Mouse (Mus musculus) spleen, embryonic (tissue): Measurements from ENCODE around the gene Il4i1.

Source experiments
- CTCF ChIA-PET: fragments of 350-600 bp; sonication (Branson Sonifier 250); formaldehyde crosslinking; loops from one replicate; lab custom pipeline; 2022; lab: Charles Lee

Gene Il4i1

GRCm38 (mm10) chr7:44815721-44816469 lies at the start of gene Il4i1, which contains the start of gene Nup62:
Gene Il4i1 (plus strand): TSS chr7:44816387.
Gene Nup62 (plus strand): TSS chr7:44816088.
- CTCF ChIA-PET = interaction anchor here (0.6 kb wide), 2 partner anchors 74 to 513 kb away, joined by 6 to 8 read pairs; no protein-coding TSS in a partner anchor

GRCm38 (mm10) chr7:44768129-44768528 lies 48.1 kb upstream of the Il4i1 start:
- CTCF ChIA-PET = no interaction called here

- CTCF ChIA-PET = no interaction called here
Observed at GRCm38 (mm10) chr7:44770046-44770578, 46.1 kb upstream of the Il4i1 start.

- CTCF ChIA-PET = no interaction called here
Observed at GRCm38 (mm10) chr7:44772591-44773204, 43.5 kb upstream of the Il4i1 start.

GRCm38 (mm10) chr7:44776849-44777498 lies 39.2 kb upstream of the Il4i1 start:
- CTCF ChIA-PET = no interaction called here

GRCm38 (mm10) chr7:44780101-44780500 lies 36.1 kb upstream of the Il4i1 start:
- CTCF ChIA-PET = no interaction called here

- CTCF ChIA-PET = no interaction called here
Observed at GRCm38 (mm10) chr7:44789531-44789930, 26.7 kb upstream of the Il4i1 start.

GRCm38 (mm10) chr7:44790066-44790465 lies 26.1 kb upstream of the Il4i1 start:
- CTCF ChIA-PET = no interaction called here

- CTCF ChIA-PET = no interaction called here
Observed at GRCm38 (mm10) chr7:44792781-44793180, 23.4 kb upstream of the Il4i1 start.

GRCm38 (mm10) chr7:44808927-44809326 lies 7.3 kb upstream of the Il4i1 start:
- CTCF ChIA-PET = no interaction called here

- CTCF ChIA-PET = no interaction called here
Observed at GRCm38 (mm10) chr7:44809466-44809865, 6.7 kb upstream of the Il4i1 start.

GRCm38 (mm10) chr7:44810365-44810764 lies 5.8 kb upstream of the Il4i1 start:
- CTCF ChIA-PET = no interaction called here

GRCm38 (mm10) chr7:44810819-44811557 lies 5.2 kb upstream of the Il4i1 start:
- CTCF ChIA-PET = no interaction called here

- CTCF ChIA-PET = no interaction called here
Observed at GRCm38 (mm10) chr7:44812651-44813325, 3.4 kb upstream of the Il4i1 start.

- CTCF ChIA-PET = no interaction called here
Observed at GRCm38 (mm10) chr7:44813985-44814384, 2.2 kb upstream of the Il4i1 start.

GRCm38 (mm10) chr7:44814423-44814822 lies 1.8 kb upstream of the Il4i1 start:
- CTCF ChIA-PET = no interaction called here

- CTCF ChIA-PET = interaction anchor here (0.6 kb wide), 2 partner anchors 73 to 512 kb away, joined by 6 to 8 read pairs; no protein-coding TSS in a partner anchor
Observed at GRCm38 (mm10) chr7:44814952-44815553, 1.1 kb upstream of the Il4i1 start.

- CTCF ChIA-PET = no interaction called here
Observed at GRCm38 (mm10) chr7:44816470-44817021, 359 bp downstream of the Il4i1 start, which contains the start of gene Atf5. Gene Atf5 (minus strand): TSS chr7:44816658.

GRCm38 (mm10) chr7:44817441-44817840 lies 1.3 kb downstream of the Il4i1 start:
- CTCF ChIA-PET = no interaction called here

GRCm38 (mm10) chr7:44818164-44818563 lies 2.0 kb downstream of the Il4i1 start:
- CTCF ChIA-PET = no interaction called here
